Mouse (Mus musculus) Patski (cell line): Measurements from ENCODE around the gene Ccdc33. TPM values are rescaled to one million over a fixed set of nuclear protein-coding genes. Genes with fewer than 3 reads are reported as not detected.

Experiments used
- ATAC-seq: fragments of 100-300 bp; one replicate; pipeline ENCODE4 v1.8.0; 2021
- CTCF ChIA-PET: fragments of 350-600 bp; sonication (Branson Sonifier 250); formaldehyde crosslinking; loops from one replicate; lab custom pipeline; 2022; ENCODE audit warnings: inconsistent platforms; lab: Charles Lee
- POLR2A ChIA-PET: fragments of 350-600 bp; sonication (Branson Sonifier 250); formaldehyde crosslinking; loops from one replicate; lab custom pipeline; 2022; ENCODE audit warnings: antibody characterized with exemption, inconsistent platforms; lab: Charles Lee
- DNase-seq: peaks from one replicate; pipeline ENCODE4 v3.0.0-alpha.2; 2011; ENCODE audit warnings: low read depth, low spot score
- H3K27me3 ChIP-seq: fragments of 371-371 bp; one replicate; pipeline ENCODE4 v1.5.1; 2021
- CTCF ChIP-seq: fragments of 100-300 bp; IDR thresholded peaks from one replicate; pipeline ENCODE4 v1.5.1; 2021
- in situ Hi-C: fragments of 300-500 bp; cut with MboI; formaldehyde crosslinking; loops from 3 replicates; pipeline ENCODE4 v1.11.1; 2018; ENCODE audit warnings: low pct_unique_long_range_greater_than_20kb, mixed read lengths
- polyA plus RNA-seq: library from polyadenylated mRNA; unstranded; gene quantifications from one replicate; pipeline ENCODE4 v1.2.3, GENCODE M21; 2021

The Ccdc33 gene
- polyA plus RNA-seq, 1 experiment from 2014 or later, result 0.60 TPM

DNA sequence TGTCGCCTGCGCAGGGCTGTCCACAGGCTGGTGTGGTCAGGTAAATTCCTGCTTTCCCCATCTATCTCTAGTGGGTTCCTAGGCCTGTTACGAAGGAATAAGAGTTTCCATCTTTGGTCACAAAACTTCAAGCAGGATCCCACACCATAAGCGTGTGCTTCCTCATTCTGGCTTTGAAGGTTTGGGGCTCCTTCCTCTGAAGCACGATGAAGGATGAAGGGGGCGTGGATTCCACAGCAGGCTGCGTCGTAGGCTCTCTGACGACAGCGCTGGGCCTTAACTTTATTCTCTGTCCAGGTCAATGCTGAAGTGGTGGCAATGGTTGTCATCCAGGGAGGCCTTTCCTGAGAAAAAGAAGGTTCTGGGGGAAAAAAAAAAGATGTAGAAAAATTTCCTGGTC is 138.1 kb downstream of the Ccdc33 start:
- no peak for TF ChIP-seq CTCF
- POLR2A ChIA-PET, result interaction anchor here (1.1 kb wide), 1 partner anchor 38 kb away, joined by 3 read pairs; no protein-coding TSS in a partner anchor
- in situ Hi-C loops, result no loop called here
- H3K27me3 ChIP-seq, result no peaks in the 10 kb centered on the region
- CTCF ChIA-PET, result interaction anchor here (0.8 to 1.0 kb wide), 2 partner anchors 15 to 45 kb away, joined by 3 to 4 read pairs; no protein-coding TSS in a partner anchor
- no peak for DNase-seq
- ATAC-seq, result no peak

DNA sequence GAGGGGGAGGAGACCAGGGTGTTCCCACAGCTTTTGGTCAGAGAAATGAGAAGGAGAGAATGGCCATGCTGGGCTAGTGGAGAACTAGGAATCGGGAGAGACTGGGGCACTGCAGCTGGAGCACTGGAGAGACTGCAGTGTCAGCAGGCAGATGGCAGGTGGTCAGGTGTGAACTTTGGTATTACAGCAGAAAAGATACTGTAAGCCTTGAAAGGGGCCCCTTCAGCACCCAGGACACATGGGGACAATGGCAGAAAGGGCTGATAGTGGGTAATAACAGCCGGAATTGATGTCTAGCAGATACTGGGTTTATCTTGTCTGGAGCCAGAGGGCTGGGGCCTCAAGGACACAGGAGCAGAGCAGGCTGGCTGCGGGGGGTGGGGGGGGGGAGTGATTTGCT is 139.8 kb downstream of the Ccdc33 start:
- H3K27me3 ChIP-seq, result no peaks in the 10 kb centered on the region
- no peak for DNase-seq
- POLR2A ChIA-PET, result no interaction called here
- in situ Hi-C loops, result no loop called here
- CTCF ChIA-PET, result interaction anchor here (1.0 to 1.9 kb wide), 2 partner anchors 10 to 16 kb away, joined by 3 to 7 read pairs; no protein-coding TSS in a partner anchor
- TF ChIP-seq CTCF, result no peak
- ATAC-seq, result no peak

Other genes with a start within 250 kb of the Ccdc33 start
- gene Ubl7, start 207.8 kb downstream of the Ccdc33 start, polyA plus RNA-seq, result 87.3 TPM
- gene Sema7a, start 178.7 kb downstream of the Ccdc33 start, polyA plus RNA-seq, result 77.8 TPM
- gene Cyp11a1, start 112.4 kb downstream of the Ccdc33 start, polyA plus RNA-seq, result 0.13 TPM
- 52.4 TPM for gene Stra6, start 55.0 kb downstream of the Ccdc33 start, polyA plus RNA-seq
- gene Islr, start 85.5 kb upstream of the Ccdc33 start, polyA plus RNA-seq, result 39.6 TPM
- gene Islr2, start 85.5 kb upstream of the Ccdc33 start, polyA plus RNA-seq, result 2.1 TPM
- gene Pml, start 131.0 kb upstream of the Ccdc33 start, polyA plus RNA-seq, result 37.8 TPM
- 45.8 TPM for gene Stoml1, start 134.3 kb upstream of the Ccdc33 start, polyA plus RNA-seq
- gene Loxl1, start 194.4 kb upstream of the Ccdc33 start, polyA plus RNA-seq, result 139 TPM